Mouse (Mus musculus): ENCODE measurements around the gene Gimap7.

- TF ChIP-seq CTCF (IDR thresholded peaks at IDR 0.05; ENCODE audit: borderline replicate concordance, control insufficient read depth, extremely low read depth, insufficient read depth, low read length, poor library complexity) (no peak), POLR2A (IDR thresholded peaks at IDR 0.05; ENCODE audit: control insufficient read depth, extremely low read depth, insufficient read depth, low read length, poor library complexity) (no peak)
Observed at GRCm38 (mm10) chr6:48737053-48737452, 18.6 kb downstream of the Gimap7 start.
